Mouse (Mus musculus) left cerebral cortex, adult 11 months (tissue): ENCODE results near the gene Dnajc7.
"Not testable (repeated sequence)": the region's sequence is repeated elsewhere in the genome, so short reads cannot be mapped to it uniquely, and the experiment has no call there.

Source experiments
- DNase-seq: peaks from one replicate; pipeline ENCODE4 v3.0.0; 2022; ENCODE audit warnings: low spot score

Gene Dnajc7

DNA sequence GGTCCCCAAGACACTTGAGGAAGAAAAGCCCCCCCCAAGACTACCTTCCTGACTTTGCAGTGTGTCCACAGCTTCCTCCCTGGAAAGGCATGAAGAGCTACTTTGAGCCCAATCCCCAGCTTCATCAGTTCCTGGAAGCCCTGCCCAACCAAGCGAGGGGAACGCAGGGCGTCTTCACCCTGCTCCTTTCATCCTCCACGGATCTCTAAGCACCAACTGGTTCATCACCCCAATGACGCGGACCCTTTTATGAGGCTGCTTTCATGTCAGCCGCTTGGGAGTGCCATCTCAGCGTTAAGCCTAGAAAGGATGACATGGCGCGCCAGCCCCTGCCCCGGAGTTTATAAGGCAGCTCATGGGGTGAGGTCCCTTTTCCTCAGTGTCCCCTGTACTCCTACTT lies at the start of gene Dnajc7:
Dnajc7 (minus strand) TSS at position 187 of the 400 bp plus-strand sequence.
- peak; percentile 50 for DNase-seq

DNA sequence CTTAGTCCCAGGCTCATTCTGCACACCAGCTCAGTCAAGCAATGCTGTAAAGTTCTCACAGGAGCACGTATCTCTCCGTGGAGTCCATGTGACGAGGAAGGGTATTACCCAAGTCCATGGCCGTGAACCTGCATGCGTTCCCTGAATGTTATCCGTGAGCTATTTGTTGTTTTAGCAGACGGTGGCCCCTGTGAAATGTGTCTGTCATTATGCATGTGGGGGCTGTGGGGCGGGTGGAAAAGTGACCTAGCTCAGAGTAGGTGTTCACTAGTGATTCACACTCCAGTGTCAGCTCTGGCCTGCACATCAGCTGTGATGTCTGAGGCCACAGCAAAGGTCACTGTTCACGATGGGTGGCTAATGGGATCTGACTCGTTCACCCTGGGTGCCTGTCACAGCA lies 39.8 kb upstream of the Dnajc7 start:
- no peak for DNase-seq

DNA sequence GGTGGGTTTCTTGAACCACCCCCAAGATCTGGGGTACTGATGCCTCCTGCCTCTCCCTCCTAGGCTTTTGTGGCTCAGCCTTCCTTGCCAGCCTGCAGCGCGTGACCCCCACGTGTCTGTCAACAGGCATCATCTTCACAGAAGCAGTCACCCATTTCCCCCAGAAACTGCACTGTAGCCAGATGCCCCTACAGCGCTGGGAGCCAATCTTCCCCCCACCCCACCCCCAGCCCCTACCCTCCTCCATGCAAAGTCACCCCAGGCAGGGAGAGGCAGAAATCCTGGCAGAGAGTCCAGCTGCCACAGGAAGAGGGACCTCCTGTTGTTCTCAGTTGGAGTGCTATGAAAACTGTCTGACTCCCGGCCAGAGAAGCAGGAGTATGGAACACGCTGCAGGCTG lies 36.5 kb upstream of the Dnajc7 start:
- no peak for DNase-seq

DNA sequence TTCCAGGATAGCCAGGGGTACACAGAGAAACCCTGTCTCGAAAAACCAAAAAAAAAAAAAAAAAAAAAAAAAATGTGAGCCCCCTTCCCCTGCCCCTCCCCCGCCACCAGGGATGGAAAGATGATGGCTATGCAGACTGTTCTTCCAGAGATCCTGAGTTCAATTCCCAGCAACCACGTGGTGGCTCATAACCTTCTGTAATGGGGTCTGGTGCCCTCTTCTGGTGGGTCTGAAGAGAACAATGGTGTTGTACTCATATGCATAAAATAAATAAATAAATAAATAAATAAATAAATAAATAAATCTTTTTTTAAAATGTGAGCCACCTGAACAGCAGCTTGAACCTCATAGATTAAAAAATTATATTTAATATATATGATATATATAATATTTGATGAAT lies 35.6 kb upstream of the Dnajc7 start:
- not testable (repeated sequence) for DNase-seq

DNA sequence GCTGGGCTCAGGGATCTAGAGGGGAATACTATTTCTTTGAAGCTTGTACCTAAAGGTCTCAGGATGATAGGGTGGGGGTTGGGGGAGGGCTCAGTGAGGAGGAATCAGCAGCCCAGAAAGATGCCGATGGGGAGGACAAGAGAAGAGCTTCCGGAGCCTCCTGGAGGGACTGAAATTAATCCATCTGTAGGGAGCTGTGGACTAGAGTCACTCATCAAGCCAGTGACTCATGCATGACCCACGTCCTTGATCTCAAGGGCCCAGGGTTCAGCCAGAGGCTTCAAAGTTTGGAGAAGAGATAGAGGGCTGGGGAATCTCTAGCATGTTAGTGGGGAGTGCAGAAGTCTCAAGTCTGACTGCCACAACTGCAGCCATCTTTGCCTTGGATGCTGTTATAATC lies 31.8 kb upstream of the Dnajc7 start:
- DNase-seq: no peak

DNA sequence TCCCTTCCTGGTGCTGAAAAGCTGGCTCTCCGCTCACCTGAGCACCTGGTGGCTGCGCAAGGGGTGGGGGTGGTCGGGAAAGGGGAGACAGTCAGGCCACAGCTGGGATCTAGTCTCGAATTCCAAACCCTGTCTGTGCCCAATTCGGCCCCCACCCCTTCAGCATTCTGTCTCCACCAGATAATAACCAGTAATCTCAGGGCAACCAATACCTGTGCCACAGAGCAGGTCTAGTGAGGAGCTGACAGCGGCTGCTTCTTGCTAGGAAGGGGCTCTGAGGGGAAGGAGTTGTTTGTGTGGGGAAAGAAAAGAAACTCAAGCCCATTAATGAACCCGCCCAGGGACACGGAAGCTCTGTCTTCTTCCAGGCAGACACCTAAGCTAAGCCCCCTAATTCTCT lies 31.2 kb upstream of the Dnajc7 start:
- DNase-seq: no peak

DNA sequence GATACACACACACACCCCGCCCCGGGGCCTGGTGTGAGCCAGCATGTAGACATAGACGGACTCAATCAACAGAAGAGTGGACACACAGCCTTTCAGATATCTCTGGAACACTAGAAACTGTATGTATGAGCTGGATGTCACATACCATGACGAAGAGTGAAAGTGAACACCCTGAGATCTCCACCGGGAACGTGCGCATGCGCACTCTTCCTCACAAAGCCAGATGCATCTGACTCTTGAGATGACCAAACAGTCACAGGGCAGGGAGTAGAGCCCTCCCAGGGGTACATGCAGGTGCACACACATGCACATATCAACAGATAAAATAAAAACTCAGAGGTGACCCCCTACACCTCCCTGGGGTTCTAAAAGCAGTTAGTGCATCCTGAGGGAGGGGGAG lies 28.4 kb upstream of the Dnajc7 start:
- DNase-seq: no peak

DNA sequence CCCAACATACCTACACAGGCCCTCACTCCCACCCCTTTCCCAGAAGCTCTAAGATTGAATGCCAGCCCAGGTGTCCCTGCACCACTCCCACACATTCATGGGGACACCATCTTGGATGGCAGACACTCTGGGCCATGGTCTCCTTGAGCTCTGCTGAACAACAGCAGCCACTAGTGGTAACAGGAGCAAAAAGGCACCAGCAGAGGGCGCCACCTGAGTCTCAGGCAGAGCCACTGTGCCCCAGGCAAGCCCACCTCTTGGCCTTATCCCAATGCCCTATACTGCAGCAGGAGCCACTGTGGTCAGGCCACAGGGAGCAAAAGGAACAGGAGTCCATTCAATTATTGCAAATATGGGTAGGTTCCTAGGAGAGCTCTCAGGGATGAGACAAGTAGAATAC lies 26.3 kb upstream of the Dnajc7 start:
- no peak for DNase-seq

DNA sequence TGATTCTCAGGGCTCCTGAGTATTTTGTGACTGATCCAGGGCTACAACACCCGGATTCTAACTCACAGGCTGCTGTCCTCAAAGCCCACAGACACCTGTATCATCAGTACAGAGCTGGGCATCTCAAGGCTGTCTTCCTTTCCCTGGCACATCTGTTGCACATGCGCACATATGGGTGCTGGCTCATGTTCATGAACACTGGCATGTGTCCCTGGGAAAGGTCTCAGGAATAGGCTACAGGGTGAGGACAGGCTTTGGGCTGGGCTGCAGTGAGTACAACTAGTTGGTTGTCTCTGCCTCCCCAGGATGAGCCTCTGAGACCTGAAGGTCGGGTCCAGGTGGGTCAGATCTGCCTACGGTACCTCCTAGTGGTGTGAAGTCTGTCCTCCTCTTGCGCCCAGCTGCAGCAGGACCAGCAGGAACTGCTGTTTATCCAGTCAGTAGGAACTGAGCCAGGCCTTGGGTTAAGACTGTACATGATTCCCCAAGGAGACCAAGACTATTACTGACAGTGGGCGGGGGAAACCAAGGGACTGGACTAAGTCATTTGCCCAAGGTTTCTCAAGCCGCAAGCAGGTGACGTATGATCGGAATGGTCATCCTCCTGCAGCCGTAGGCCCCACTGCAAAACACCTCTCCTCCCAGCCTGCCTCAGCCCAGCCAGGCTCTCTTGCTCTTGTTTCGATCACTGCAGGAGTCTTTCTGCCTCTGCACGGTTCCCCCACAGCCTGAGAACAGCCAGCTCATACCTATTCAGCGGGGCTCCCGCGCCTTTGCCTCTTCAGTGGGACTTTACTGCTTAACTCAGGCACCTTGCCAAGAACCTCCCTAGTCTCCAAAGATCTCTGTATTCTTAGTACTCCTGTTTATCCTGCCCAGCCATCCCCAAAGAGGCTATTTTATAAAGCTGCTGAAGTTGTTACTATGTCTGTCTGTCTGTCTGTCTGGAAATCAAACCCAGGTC lies 23.9 kb upstream of the Dnajc7 start:
- no peak for DNase-seq

DNA sequence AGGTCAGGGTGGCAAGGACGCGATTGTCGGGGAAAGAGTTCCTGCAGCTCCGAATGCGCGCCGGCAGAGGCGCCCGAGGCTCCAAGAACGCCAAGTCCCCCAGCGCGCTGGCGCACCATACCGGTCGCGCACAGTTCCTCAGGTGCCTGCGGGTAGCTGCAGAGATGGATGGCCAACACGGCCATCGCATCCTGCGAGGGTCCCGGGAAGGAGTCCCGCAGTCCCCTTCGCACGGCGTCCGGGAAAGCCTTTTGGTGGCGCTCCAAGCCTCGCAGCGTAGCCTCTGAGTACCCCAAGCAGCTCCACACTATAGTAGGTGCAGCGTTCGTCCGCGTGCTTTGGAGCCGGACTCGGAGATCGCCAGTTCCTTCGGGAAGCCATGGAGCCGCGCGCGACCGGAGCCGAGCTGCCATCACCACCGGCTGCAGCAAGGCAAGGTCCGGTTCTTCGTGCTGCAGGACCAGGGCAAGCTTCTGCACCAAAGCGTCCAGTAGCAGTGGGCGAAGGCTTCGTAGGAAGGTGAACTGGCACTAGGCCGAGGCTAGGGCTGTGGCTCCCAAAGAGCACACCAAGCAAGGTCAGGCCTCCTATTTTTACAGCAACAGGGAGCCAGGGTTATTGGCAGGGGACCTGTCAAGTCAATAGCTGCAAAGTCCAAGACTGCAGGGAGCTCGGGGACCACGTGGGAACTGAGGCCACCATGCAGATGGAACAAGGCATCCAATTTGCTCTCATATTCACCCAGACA lies 20.4 kb upstream of the Dnajc7 start:
- no peak for DNase-seq

DNA sequence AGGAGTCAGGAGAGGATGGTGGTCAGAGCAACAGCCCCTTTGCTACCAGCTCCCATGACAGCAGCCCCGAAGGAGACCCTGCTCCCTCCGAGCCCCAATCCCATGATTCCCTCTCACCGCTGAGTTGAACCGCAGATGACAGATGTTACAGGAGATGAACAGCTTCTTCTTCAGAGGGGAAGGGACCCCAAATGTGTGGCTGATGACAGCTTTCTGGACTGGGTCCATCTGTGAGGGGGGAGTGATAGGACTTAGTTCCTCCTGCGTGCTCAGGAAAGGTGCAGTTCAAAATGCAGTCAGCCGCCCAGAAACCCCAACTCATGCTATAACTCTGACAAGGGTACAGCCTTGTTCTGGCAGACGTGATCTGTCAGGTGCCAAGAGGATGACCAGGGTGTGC lies 14.6 kb upstream of the Dnajc7 start:
- DNase-seq: no peak

DNA sequence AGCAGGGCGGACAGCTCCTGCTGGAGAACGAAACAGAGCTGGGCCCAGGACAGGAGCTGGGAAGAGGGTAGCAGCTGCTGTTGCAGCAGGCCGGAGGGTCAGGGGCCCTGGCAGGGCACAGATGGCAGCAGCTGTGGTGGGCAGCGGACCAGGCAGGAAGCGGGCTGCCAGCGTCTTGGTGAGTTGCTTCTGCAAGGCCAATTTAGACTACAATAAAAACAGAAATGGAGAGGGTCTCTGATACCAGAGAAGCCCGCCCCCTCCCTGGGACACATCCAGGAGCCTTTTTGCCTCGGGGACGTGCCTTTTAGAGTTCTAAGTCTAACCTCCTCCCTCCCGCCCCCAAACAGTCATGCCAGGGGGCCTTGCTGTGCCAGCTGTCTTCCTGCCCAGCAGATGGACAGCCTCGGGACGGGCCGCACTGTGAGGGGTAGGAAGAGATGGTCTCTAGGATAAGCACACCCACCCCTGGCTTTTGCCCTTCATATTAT lies 8.9 kb upstream of the Dnajc7 start:
- no peak for DNase-seq

DNA sequence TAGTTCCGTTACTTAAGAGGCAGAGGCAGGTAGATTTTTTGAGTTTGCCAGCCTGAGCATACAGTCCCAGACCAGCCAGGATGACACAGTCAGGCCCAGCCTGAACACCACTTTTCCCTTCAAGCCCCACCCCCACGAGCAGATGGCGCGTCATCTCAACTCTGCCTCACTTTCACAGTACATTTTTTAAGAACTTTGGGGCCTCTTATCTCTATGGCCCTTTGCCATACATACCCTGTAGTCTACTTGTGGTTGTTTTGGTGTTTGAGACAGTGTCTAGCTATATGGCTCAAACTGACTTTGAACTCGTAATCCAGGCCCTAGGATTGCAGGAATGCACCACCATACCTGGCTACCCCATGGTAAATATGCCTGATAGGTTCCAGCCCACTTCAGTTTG lies 8.1 kb upstream of the Dnajc7 start:
- no peak for DNase-seq

DNA sequence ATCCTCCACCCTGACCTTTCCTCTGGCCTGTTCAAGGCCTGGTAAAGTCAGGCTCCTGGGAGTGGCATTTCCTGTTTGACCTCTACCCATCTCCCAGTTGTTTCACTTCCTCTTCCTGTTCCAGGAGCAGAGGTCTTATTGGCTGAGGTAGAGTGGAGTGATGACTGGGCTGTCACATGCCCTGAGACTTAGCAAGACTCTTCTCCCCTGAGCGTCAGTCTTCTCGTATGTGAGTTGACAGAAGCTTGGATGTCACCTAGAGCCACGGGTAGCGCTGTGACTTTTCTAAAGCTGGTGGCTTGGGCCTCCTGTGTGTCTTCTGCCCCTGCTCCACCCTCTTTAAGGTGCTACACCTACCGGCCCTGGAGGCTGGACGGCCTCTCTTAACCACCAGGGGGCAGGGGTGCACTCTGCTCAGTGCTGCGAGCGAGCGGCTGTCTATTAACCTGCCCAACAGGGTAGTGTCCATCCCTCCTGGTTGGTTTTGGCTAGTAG lies 6.8 kb upstream of the Dnajc7 start:
- DNase-seq: no peak

DNA sequence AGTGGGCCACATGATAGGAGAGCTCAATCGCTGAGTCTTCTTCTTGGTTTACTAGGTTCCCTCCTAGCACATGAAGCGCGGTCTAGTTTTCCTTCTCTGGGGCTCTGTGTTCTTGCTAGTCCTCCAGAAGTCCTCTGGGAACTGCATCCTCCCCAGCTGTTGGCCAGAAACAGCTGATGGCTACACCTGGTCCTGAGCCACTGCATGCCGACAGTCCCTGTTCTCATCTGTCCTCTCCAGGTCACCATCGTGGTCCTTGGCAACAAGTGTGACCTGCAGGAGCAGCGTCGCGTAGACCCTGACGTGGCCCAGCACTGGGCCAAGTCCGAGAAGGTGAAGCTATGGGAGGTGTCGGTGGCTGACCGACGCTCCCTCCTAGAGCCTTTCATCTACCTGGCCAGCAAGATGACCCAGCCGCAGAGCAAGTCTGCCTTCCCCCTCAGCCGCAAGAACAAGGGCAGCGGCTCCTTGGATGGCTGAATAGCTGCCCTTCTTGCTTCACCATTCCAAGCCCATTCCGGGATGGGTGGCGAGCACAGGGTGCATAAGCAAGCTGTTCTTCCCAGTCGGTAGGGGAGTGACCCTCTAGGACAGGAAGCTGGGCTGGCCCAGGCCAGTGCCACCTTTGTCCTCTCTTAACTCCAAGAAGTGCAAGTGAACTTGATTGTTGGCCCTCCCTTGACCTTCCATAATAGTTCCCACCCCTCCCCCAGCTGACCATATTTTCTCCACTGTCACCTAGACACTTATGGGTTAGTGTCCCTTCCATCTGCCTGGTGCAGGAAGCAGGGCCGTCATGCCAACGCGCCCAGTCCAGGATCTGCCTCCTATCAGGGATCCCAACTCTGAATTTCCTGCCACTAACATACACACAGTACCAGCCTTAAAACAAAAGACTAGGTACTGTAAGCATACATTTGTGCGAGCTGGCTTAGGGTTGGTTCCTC lies 6.1 kb upstream of the Dnajc7 start:
- DNase-seq: no peak

DNA sequence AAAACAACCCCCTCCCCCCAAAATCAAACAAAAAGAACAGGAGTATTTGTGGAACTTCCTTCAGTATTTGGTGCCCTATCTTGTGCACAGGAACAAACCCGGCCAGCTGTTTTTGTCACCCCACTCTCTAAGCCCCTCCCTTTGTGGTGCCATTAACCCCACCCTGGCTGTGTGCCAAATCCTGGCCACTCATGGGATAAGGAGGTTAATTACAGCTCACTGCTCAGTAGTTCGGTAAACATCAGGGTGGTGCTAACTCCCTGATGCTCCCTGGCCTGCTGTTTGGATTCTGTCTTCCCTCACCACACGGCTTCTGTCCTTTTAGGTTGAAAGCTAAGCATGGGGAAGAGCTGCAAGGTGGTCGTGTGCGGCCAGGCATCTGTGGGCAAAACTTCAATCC lies 3.9 kb upstream of the Dnajc7 start:
- no peak for DNase-seq

DNA sequence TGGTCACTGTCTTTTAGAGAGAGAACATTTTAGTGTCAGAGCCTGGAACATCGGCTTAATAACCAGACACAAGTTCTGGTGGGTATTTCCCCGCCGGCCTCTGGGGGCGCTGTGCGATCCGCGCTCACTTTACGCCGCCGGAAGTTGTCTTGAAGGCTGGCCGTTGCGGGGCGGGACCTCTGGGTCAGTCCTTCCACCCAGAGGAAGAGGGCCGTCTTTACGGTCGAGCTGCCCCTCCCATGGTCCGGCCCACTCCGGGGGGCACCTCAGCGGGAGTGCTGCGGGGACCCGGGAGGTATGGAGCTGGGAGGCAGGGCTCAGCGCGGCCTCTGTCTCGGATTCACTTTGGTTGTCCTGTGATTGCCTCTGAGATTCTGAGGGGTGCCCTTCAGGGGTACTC lies 2.7 kb upstream of the Dnajc7 start:
- peak; percentile 89 for DNase-seq

DNA sequence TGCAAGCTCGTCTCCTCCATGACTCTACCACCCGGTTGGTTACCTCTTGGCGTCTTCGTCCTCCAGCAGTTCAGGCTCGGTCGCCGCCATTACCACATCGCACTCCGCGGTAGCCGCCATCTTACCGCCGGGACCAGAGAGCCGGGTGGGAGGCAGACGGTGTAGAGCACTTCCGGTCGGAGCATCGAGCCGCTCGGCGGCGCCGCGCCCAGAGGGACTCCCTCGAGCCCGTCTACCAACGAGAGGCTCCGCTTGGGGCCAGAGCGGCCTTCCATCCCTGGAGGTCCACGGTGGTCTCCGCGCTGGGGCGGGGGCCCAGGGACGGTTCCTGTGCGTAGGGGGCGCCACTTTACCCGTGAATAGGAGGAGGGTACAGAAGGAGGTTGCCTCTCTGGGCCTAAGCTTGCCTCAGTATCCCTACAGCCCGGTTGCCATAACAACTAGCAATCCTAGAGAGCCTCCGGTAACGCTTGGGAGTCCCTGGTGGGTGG lies 438 bp downstream of the Dnajc7 start:
- peak; percentile 91 for DNase-seq

DNA sequence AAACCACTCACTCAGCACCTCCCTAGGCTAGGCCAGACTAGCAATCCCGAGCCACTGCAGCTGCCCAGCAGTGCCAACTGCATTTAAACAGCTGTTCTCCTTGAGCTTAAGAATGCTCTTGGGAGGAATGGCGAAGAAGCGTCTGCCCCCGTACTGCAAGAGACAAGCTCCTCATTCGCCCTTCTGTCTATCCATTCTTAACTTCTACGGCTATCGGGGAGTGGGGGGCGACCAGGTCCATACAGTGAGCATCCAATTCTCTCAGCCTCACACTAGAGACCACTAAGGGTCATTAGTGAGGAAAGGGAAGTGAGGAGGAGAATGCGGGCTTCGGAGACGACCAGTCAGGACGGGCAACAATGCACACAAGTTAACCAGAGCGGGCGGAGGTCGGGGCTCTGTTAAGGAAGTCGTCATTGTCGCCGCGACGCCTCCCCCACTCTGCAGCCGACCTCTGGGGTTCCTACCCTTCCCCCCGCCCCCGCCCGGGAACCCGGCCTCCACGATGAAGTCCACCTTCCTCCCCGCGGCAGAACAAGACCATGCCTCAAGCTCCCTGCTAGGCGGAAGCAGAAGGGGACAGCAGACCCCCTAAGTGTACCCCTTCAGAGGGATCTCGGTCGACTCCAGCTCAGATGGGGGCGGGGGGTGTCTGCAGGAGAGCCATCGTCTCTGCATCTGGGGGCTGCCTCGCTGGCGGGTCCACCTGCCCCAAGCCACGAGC lies 1.0 kb downstream of the Dnajc7 start, which contains the start of gene Nkiras2:
Nkiras2 (plus strand) TSS at position 484 of the 724 bp plus-strand sequence.
- no peak for DNase-seq

DNA sequence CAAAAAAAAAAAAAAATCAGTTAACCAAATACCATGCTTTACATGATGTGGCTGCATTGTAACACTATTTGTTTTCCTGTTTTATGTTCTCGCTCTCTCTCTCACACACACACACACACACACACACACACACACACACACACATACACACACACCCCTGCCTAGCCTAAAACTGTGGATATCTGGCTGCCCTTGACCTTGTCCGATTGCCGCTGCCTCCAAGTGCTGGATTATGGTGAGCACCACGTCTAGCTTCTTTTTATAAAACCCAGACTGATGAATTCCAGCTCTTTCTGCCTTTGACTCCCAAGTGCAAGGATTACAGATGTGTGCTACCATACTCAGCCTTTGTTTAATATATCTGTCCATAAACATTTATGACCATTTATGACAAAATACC lies 2.5 kb downstream of the Dnajc7 start:
- no peak for DNase-seq

DNA sequence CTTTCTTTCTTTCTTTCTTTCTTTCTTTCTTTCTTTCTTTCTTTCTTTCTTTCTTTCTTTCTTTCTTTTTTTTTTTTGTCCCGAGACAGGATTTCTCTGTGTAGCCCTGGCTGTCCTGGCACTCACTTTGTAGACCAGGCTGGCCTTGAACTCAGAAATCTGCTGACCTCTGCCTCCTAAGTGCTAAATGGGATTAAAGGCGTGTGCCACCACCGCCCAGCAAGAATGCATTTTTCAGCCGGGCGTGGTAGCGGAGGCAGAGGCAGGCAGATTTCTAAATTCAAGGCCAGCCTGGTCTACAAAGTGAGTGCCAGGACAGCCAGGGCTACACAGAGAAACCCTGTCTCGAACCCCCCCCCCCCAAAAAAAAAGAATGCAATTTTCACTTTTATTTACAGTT lies 3.1 kb downstream of the Dnajc7 start:
- DNase-seq: not testable (repeated sequence)
